Mouse (Mus musculus) spleen, embryonic (tissue): ENCODE measurements around the gene Myof.

ENCODE experiments used
- CTCF ChIA-PET: fragments of 350-600 bp; sonication (Branson Sonifier 250); formaldehyde crosslinking; loops from one replicate; lab custom pipeline; 2022; lab: Charles Lee

The Myof gene

DNA sequence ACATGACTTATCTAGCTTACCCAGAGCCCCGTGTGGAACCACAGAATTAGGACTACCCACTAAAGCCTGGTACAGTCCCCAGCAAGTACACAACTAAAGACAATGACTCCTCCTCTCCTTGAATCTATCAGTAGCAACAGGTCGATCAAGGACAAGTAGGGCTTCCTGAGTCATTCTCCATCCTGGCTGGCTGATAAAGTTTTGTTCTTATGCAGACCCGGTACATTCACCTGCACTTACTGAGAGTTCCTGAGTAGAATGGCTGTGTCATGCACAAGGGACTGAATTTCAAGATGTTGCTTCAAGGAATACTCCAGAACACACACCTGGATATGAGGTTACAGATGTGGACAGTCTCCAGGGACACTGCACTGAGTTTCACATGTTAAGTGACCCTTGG, 1.8 kb upstream of the Myof start:
- CTCF ChIA-PET, result no interaction called here

DNA sequence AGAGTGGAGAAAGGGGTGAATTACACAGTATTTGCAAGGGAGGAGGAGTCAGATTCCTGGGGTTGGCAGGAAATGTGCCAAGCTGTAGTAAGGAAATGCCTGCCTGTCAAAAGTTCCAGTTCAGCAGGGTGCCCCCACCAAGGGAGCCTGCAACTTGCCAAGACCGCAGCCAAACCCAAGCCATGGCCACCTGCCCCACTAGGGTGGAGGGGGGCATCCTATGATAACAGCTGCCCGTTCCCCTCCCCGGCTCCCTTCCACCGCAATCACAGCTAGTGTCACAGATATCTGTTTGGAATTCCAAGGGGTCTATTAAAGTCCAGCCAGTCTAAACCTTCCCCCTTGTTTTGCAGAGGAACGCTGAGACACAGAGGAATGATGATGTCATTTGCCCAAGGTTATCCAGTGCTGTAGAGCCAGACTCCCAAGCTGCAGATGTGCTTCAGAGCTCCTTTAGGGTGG, 1.1 kb downstream of the Myof start:
- CTCF ChIA-PET, result interaction anchor here (1.6 kb wide), 1 partner anchor 86 kb away, joined by 6 read pairs; no protein-coding TSS in a partner anchor

DNA sequence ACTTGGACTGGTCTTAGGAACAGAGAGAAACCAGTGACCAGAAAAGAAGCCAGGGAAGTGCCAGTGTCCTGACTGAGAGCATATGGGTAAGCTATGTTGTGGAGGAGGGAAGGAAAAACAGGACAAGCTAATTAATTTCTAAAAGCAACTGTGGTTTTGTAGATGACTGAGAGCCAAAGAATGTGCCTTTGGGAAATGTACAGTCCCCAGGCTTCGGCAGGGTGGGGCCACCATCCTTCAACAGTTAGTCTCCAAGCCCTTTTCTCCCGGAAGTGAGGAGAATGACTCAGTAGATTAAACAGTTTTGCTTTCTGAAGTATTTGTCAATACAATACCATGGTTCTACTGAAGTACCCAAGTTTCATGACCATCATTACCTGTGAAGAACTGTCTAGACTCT, 5.1 kb downstream of the Myof start:
- CTCF ChIA-PET, result interaction anchor here (0.6 kb wide), 1 partner anchor 10 kb away, joined by 18 read pairs; no protein-coding TSS in a partner anchor

DNA sequence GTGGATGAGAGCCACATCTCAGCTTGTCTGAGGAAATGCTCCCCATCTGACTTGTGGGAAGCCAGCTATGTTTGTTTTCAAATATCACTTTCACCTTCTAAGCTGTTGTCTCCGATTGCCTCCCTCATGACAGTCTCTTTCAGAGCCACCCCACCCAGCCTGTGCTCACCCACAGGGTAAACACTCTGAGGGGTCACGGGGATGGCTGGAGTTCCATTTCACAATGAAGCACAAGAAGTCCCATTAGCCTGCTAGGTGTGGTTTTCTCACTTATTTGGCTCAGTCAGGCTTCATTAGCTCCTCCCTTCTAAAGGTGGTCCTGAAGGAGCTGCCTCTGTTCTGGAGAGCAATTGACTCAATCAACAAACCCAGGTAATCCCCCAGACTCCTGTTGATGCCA, 7.6 kb downstream of the Myof start:
- CTCF ChIA-PET, result interaction anchor here (0.7 kb wide), 1 partner anchor 12 kb away, joined by 6 read pairs; no protein-coding TSS in a partner anchor

DNA sequence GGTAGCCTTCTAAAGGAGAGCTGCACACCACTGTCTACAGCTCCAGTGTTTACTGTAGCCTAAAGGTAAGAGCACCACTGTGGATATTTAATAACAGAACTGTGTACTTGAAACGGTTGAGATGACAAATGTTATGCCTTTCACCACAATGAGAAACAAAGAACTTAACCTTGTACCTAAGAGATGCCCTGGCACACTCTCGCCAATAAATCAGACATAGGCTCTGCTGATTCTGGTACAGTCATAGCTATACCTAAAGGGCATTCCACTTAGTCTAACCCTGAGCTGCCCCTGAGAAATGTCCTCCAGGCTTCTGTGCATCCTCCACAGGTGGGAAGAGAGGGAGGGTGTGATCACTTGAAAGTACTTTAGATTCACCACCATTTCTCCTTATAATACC, 8.7 kb downstream of the Myof start:
- CTCF ChIA-PET, result no interaction called here

DNA sequence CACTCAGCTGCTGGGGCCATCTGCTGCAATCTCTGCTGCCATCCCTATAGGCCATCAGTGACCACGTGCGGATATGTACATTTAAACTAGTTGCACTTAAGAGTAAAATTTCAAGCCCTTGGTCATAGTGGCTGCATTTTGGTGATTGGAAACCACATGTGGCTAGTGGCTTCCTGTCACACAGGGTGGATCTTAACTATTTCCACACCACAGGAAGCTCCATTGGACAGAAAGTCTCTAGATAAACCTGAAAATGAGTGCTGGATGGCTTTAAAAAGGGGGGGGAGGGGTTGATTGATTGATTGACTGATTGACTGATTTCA, 9.7 kb downstream of the Myof start:
- CTCF ChIA-PET, result interaction anchor here (0.6 kb wide), 1 partner anchor 46 kb away, joined by 3 read pairs; no protein-coding TSS in a partner anchor

DNA sequence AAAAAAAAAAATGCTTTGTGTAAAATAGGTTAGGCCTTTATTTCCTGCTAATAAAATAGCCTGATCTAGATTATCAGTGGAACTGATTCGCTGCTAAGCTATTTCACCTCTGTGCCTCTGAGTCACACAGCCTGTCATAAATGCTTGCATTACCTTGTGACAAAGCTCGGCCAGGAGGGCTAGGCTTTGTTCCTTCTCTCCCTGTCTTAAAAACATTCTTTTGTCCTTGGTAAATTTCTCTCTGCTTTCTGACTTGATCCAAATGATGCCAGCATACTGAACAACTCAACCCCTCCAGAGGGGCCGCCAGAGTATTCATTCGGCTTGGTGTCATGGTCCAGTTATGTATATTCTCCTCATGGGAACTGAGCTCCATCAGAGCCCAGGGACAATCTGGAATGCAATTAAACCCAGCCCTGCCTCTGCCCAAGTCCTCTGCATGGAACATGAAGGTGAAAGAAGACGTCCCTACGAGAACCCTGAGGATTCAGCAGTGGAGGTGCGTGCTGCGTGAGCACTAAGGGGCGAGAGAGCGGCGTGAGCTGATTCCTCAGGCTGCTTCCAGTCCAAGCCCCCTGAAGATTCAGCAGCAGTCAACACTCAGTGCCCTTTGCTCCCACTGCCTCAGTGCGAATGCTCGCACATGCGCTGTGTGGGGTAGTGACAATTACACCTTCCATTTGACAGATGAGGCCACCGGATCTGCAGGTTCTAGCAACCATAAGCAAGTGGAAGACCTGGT, 10.2 kb downstream of the Myof start:
- CTCF ChIA-PET, result interaction anchor here (0.6 kb wide), 1 partner anchor 46 kb away, joined by 3 read pairs; no protein-coding TSS in a partner anchor

DNA sequence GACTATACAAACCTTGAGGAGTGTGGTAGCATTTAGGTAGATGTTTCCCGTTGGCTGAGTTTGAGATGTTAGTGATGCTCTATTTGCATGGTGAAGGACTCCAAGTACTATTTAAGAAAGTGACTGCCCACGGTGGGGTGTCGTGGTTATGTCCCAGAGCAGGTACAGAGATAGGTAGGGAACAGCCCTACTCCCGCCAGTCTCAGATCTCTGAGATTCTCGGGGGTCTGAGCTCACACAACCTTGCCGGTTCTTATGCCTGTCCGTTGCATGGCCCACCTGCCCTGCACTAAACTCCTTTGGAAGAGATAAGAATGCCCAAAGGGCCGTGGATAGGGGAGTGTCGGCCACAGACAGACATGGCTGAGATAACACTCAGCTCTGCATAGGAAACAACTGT, 12.2 kb downstream of the Myof start:
- CTCF ChIA-PET, result no interaction called here

DNA sequence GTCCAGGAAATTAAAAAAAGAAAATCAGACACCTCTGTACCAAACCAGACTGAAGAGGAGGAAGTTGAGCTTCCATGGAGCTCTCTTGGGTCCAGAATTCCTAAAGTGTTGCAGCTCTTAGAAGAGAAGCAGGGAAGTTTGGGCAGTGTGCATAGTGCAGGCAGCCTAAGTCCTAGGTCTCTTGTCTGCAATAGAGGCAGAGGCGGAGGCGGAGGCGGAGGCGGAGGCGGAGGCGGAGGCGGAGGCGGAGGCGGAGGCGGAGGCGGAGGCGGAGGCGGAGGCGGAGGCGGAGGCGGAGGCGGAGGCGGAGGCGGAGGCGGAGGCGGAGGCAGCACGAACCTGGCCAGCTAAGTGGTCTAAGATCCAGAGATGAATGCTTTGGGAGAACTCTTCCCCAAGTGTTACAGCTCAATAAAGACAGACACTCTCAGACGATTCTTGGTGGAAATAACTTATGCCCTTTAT, 12.7 kb downstream of the Myof start:
- CTCF ChIA-PET, result interaction anchor here (0.7 kb wide), 1 partner anchor 178 kb away, joined by 23 read pairs; no protein-coding TSS in a partner anchor

DNA sequence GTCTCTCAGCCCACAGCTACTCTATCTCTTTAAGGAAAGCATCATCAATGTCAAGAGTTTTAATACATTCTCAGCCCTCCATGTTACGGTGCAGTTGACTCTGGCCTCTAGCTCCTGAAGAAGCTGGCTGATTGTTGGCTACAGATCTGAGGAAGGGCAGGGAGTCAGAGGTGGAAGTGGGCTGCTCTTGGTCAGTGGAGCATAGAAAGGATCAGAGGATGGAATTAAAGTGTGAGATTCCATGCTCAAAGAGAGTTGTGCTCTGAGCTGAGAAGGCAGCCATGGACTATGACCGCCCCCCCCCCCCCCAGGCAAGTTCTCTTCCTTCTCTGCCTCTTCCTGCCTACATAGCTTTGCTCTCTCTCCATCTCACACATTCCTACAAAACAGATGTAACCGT, 13.5 kb downstream of the Myof start:
- CTCF ChIA-PET, result no interaction called here

DNA sequence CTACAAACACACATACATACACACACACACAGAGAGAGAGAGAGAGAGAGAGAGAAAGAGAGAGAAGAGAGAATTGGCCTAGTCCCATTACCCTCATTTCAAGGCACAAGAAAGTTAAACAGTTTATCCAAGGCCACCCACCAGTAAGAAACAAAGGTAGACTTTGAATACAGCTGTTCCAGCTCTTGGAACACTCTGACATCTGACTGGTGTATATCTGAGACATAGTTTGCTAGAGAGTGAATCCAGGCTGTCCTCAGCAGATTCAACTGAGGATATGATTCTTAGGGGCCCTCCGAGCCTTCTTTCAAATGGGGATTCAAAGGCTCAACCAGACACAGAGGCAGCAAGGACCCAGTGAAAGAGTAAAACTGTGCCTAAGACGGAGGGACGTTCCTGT, 14.1 kb downstream of the Myof start:
- CTCF ChIA-PET, result interaction anchor here (0.7 to 0.8 kb wide), 2 partner anchors 22 to 738 kb away, joined by 3 read pairs; no protein-coding TSS in a partner anchor

DNA sequence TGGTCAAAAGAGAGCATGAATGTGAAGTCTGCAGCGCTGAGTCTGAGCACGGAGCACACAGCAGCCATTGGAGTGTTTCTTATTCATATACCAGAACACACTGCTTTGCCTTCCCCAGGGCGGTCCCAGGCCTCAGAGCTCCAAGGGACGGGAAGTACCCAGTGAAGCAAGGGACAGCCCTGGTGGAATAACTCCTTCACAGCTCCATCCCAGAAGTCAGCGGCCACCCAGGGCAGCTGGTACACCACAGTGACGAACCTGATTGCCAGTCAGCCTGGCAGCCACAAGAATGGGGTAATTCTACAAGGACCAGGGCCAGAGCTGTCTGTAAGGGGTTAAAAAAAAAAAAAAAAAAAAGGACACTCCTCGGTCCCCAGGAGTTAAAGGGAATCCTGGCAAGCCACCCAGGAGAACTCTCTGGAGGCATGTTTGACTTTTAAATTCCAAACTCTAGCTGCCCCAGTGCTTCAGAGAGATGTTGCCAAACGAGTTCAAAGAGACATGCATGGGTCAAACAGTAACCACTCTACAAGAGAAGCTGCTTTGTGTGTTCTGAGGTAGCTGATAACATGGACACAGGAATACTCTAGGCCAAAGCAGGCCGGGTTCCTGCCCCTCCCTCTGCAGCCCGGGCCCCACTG, 15.4 kb downstream of the Myof start:
- CTCF ChIA-PET, result interaction anchor here (1.0 to 1.2 kb wide), 3 partner anchors 10 to 71 kb away, joined by 3 to 18 read pairs (median 4); no protein-coding TSS in a partner anchor

DNA sequence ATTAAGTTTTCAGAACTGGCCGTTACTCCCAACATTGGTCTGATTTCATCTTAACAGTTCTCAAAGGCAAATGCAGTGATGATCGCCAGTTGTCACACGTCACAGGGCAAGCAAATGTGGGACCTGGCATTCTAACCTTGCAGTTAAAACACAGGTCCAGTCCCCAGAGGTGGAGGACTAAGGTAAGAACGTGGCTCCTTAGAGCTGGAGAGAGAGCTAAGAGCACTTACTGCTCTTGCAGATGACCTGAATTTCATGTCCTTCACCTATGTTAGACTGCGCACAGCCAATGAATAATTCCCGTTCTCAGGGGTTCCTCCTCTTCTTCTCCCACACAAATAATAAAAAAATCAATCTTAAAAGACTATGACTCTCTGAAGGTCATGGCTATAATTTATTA, 16.0 kb downstream of the Myof start:
- CTCF ChIA-PET, result interaction anchor here (0.6 to 1.2 kb wide), 4 partner anchors 11 to 327 kb away, joined by 3 to 18 read pairs (median 4); no protein-coding TSS in a partner anchor

DNA sequence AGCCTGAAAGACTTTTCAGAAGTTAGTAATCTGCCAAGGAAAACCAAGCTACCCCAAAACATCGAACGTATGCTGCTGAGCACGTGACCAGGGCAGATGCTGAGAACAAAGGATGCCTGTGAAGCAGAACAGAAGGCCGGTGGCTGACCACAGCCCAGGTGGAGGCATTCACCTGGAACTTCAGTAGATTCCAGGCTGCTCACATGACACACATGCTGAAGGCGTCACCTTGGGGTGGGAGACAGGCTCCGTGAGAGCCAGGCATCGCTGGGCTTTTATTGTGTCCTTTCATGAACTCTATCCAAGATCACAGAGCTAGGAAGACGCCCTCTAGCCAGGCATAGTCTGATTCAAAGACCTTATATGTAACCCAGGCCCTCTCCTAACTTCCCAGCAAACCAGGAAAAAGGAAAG, 17.2 kb downstream of the Myof start:
- CTCF ChIA-PET, result interaction anchor here (0.6 to 1.2 kb wide), 2 partner anchors 58 to 71 kb away, joined by 3 read pairs; no protein-coding TSS in a partner anchor

DNA sequence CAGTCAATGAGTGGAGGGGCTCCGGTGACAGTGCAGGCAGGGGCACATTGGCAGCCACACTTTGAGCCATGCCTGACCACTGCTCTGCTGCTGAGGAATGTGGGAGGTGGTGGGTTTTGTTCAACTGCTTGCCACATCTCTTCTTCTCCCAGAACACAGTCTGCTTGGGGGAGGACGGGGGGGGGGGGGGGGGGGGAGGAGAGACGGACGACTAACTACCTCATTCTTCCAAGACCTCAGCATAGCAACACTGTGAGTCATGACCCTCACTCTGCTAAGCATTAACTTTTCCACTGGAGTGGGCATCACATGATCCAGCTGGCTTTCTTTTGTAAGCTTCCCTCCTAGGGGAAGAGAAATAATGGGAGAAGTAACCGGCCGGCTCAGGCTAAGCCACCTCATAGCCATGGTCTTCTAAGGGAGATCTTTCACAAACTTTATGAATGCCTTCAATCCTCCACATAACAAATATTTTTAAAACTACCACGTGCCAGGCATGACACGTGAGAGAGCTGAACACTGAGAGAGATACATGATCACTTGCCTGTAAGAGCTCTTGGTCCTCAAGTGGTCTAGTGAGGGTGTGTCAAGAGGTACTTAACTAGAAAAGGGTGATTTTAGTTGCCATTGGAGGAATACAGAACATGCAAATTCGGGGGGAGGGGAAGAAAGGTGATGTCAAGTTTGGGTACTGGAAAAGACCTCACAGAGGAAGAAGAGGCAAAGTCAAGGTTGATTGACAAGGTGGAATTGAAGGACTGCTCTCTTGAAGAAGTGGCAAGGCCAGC, 17.9 kb downstream of the Myof start:
- CTCF ChIA-PET, result interaction anchor here (0.6 to 1.2 kb wide), 3 partner anchors 16 to 70 kb away, joined by 3 to 12 read pairs (median 3); no protein-coding TSS in a partner anchor

DNA sequence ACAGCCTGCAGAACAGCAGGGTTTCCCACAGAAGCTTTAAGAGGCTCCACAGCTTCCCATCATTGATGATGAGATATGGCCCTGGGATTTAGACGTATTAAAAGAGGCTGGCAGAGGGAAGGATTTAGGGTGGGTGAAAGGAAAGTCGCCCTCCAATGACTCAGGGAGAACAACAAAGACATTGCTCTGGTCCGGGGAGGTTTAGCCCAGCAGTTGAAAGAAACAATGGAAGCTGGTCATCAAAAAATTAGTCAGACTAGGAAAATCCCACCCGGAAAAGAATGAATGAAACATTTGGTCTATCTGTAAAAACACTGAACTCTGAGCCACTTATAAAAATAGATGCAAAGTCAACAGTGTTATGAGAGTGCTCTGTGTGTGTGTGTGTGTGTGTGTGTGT, 19.8 kb downstream of the Myof start:
- CTCF ChIA-PET, result interaction anchor here (0.6 kb wide), 1 partner anchor 12 kb away, joined by 6 read pairs; no protein-coding TSS in a partner anchor

DNA sequence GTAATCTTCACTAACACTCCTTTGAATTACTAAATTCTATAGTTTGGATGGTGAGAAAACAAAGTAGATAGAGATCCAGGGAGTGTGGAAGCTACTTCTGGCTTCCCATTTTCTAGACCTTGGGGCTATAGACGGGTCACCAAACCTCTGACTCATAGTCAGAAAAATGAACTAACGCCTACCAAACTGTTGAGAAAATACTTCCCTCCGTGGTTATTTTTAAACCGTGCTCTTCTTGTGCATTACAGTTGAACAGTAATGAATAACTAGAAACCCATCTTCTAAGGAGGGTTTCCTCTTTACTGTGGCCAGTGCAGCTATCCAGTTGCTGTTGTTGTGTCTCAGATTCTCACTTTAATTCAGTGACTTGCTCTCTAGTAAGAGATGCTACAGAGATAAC, 20.7 kb downstream of the Myof start:
- CTCF ChIA-PET, result no interaction called here

DNA sequence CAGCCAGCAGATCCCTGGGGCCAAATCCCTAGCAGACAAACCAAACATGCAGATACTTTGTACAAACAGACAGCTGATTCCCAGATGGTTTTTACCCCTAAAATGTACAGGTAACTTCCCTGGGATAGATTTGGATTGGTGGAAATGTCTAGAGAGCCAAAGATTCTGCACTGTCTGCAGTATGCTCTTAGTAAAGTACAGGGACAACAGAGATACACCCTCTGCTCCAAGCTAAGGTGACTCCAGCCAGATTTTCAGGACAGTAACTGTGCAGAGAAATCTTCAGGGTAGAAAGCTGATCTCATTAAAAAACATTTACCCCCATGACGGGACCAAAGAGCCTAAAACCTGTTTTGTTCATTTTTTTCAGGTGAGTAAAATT, 27.5 kb downstream of the Myof start:
- CTCF ChIA-PET, result no interaction called here

DNA sequence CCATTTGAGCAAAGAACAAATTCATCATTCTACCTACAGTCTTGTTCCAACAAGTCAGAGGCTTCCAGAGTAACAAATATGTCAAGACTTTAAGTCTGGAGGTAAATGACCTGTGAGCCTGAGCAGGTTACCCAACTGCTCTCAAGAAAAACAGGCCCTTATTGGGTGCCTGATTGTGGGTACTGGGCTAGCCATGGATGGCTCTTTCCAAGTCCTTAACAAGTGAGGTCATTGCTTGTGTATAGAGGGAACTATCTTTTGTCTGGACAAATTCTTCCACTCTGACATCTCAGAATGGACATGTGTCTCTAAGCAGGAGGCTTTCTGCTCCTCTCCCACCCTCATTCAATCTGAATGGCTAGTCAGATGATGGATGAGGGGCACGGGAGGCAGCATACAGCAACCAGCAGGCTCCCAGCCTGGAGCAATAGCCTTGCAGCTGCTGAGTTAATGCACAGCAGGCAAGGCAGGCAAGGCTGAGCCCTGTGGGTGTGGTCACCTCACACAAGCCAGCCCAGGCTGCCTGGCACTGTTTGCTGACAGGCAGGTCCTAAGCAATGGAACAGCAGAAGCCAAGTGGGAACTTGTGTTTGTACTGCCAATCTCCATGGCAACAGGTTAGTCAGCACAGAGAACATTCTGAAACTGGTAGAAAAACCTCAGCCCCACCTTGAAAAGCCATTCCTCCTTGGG, 28.1 kb downstream of the Myof start:
- CTCF ChIA-PET, result no interaction called here

DNA sequence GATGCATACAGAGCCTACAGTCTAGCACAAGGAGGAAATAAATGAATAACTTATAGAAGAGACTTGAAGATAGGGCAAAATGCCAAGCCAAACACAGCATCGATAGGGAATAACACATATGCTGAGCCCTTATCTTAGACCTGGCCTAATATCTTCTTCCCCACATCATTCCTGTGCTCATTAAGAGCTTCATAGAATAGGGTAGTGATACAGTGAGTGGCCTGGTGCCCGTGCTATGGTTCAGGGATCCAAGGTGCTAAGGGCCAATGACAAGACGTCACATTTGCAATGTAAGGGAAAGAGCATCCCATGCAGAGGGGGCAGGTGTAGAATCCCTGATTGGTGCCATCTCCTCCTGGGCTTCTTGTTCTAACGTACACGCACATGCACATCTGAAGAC, 28.9 kb downstream of the Myof start:
- CTCF ChIA-PET, result no interaction called here

DNA sequence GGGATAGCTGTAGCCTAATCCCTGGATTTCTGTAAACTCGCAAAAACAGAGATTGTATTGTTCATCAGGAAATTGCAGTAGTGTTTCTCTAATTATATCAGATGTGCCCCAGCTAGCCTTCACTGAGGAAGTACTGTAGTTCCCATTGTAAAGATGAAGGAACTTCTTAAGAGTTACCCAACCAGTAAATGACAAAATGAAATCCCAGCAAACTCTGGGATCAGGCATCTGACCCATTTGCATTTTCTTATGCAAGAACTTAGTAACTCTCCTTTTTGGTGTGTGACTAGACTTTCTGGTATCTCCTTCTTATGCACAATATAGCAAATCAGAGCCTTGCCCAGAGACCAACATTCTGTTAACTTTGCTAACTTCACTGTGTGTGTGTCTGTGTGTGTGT, 32.0 kb downstream of the Myof start:
- CTCF ChIA-PET, result no interaction called here
